Mouse (Mus musculus): ENCODE data around the gene Cd47. TPM values are rescaled to one million over a fixed set of nuclear protein-coding genes. Genes with fewer than 3 reads are reported as not detected.

Cd47 gene
- total RNA-seq, 2 experiments from 2014 or later: 145 to 360 TPM

- ATAC-seq (ENCODE audit: poor library complexity, severe bottlenecking): no peak
These were observed 104.7 kb downstream of the Cd47 start for GRCm38 (mm10) chr16:49905041-49905440.

- ATAC-seq (ENCODE audit: poor library complexity, severe bottlenecking): no peak
These were observed 105.3 kb downstream of the Cd47 start for GRCm38 (mm10) chr16:49905601-49906001.

DNA sequence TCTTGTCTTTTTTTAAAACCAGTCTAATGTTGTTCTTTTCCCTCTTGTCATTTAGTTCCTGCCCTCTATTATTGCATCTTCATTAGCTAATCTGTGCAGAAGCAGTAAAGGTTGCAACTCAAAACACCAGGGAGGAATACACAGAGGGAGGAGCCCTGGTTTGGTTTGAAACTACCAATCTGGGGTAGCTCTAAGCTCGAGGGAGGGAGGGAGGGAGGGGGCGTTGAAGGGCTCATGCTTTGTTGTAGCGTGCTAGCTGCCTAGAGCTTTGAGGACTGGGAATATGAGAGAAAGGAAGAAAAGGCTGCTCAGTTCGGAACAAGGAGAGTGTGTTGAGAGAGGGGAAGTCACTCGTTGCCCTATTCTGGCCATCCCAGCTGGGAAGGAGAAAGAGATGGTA lies 105.7 kb downstream of the Cd47 start:
- no peak for ATAC-seq (ENCODE audit: poor library complexity, severe bottlenecking)

GRCm38 (mm10) chr16:49906940-49907339 lies 106.6 kb downstream of the Cd47 start:
- no peak for ATAC-seq (ENCODE audit: poor library complexity, severe bottlenecking)

- peak; percentile 86 for ATAC-seq (ENCODE audit: poor library complexity, severe bottlenecking)
These were observed 107.0 kb downstream of the Cd47 start for GRCm38 (mm10) chr16:49907356-49907755.

DNA sequence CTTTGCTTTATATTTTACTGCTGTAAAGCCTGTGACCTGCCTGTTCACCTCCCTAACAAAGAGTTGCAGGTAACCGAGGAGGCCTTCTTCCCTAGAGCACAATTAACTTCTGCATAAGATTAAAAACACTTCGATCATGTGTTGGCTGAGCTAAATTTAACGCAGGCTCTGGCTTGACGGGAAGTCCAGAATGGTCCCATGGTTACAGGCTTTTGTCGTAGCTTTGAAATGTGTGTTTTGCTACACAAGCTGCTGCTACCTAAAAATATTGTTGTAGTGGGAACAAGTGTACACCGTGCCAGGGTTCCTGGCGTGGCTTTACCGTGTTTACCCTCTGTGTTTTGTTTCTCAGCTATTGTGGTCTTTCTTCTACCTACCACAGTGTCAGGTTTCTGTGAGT lies 109.2 kb downstream of the Cd47 start:
- ATAC-seq (ENCODE audit: poor library complexity, severe bottlenecking): no peak

DNA sequence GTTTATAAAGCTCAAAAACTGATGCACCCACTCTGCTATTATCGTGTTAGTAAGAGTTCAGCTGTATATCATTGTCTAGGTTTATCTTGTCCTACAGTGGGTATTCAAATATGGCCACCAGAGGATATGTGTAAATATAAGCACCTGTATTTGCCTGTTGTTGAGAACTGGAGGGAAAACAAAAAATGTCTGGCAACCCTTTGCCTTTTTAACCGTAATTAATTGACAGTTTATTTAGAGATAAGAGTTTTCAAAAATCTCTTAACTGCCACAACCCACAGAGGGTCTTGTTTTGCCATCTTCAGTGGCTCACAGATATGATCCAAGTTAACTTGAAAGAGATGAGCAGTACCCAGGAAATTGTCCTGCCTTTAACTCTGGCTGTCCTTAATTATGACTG lies 113.8 kb downstream of the Cd47 start:
- ATAC-seq (ENCODE audit: poor library complexity, severe bottlenecking): no peak

GRCm38 (mm10) chr16:49915532-49916476 lies 115.5 kb downstream of the Cd47 start:
- ATAC-seq (ENCODE audit: poor library complexity, severe bottlenecking): no peak

DNA sequence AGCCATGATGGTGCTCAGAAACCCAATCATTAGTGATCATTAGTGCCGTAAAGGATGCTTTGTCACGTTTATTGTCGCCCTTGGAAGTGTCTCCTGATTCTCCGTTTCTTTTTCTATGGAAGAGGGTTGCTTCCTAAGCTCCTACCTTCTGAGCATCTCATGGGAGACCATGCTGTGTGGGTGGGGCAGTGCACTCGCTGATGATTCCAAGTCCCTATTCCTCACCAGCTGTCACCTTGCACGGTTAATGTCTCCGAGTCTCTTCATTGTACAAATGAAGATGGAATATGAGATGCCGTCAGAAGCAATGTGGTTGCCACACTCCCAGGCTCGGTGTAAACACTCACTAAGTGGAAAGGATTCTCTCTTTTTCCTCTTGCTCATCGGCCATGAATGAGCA lies 119.9 kb downstream of the Cd47 start:
- no peak for ATAC-seq (ENCODE audit: poor library complexity, severe bottlenecking)

DNA sequence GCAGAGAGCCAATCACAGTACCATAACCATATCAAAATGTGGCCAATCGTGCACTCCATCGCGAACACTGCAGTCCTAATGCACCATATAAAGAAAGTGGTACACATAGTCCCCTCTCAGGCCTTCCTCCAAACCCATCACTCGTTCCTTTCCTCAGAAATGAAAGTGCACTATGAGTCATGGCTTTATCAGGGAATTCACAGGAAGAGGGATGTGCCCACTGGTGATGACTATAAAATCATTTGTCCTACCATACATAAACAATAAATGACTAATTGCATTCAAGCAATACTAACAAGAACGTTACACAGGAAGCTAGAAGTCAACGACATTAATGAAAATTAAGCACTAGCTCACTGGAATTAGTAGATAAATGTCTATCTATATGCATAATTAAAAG lies 121.3 kb downstream of the Cd47 start:
- ATAC-seq (ENCODE audit: poor library complexity, severe bottlenecking): no peak

- ATAC-seq (ENCODE audit: poor library complexity, severe bottlenecking): no peak
These were observed 121.8 kb downstream of the Cd47 start for GRCm38 (mm10) chr16:49922098-49922497.

DNA sequence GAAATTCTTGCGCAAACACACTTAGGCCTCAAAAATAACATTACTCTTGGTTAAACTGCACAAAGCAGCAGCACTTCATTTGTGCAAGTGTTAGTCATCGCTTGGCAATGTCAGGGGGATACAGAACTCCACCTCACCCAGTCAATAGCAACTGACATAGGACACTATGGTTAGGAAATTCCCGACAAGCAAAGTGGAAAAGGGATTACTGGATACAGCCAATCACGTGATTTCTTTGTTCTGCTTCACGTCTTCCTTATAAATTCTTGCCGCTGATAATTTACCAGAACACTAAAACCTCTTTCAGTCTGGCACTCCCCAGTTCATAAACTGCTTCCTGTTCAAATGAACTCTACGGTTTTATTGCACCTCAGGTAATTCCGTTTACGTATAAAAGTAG lies 123.4 kb downstream of the Cd47 start:
- no peak for ATAC-seq (ENCODE audit: poor library complexity, severe bottlenecking)

GRCm38 (mm10) chr16:49924941-49925340 lies 124.6 kb downstream of the Cd47 start:
- no peak for ATAC-seq (ENCODE audit: poor library complexity, severe bottlenecking)

DNA sequence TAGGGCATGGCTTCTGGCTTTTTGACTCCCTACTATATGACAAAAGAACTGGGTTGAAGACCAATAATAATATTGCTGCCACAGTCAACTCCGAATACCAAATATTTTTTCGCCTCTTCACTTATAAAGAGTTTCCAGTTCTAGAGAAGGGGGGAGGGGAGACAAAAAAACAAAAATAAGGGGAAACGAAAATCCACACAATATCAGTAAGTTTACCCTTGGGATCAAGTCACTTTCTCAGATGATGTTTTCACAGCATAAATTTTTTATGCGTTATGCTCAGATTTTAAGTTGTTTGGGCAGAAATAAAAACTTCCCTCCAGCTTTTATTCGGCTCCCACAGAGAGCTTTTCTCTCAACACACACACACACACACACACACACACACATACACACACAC lies 132.9 kb downstream of the Cd47 start:
- no peak for ATAC-seq (ENCODE audit: poor library complexity, severe bottlenecking)

DNA sequence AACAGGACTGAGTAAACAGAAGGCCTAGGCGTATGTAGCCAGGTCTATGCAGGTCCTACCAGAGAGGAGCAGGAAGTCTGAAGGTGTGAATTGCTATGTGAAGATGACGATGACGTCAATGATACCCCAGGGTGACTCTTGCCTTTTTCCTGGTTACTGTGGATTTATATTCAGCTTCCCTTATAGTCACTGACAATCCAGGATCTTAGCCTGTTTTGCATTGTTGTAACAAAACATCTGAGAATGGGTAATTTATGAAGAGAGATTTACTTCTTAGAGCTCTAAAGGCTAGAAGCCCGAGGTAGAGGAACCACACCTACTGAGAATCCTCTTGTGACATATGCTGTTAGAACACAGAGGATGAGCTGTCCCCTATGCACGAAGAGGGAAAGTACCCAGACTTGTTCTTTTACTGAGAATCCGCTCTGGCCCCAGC lies 135.7 kb downstream of the Cd47 start:
- ATAC-seq (ENCODE audit: poor library complexity, severe bottlenecking): peak; percentile 40; the same call in 1 of the 2 replicates

DNA sequence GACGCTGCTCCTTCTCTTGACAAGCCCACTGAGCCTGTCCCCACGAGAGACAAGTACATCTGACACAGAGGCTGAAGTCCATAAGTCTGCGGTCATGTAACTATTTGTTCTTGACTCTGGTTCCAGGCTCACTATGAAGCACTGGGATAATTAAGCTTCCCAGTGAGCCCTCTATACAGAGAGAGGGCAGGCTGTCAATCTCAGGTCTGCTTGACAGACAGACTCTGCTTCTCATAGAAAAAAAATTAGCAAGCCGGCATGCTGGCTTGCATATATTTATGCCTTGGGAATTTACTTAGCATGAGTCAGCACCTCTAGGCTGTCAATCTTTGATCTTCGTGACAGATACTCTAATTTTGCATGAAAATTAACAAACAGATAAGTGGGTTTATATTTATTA lies 136.5 kb downstream of the Cd47 start:
- no peak for ATAC-seq (ENCODE audit: poor library complexity, severe bottlenecking)

DNA sequence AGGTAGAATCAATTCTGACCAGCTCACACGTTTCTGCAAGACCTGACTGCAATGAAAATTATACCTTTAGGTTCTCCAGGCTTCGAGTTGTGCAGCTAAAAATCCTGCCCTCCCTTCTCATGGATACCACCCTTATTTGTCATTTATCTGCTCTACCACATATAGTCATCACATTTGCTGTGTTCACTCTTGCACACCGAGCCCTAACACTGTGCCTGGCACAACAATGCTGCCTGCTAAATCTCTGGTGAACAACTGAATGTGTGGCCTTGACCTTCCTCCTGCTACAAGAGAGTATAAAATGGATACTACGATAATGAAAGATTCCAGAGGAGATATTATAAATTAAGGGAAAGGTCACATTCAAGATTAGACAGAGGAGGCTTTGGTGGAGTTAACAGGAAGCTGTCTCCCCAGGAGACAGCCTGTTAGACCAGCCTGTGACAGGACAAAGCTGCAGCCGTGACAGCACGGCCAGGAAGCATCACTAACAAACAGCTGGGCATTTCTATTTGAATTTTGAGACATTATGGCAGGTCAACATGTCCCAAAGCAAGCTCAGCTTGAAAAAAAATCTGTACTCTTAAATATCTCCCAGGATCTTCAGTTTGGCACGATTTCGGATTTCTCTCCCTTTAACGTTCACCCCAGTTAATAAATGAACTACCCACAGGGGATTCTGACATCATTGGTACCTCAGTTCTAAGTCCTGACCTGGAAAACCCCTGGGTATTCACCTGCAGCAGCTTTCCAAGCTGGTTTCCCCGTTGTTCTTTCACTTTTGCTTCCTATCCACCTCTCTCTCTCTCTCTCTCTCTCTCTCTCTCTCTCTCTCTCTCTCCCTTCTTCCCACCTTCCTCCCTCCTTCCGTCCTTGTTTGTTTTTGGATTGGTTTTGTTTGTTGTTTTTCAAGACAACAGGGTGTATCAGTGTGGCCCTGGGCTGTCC lies 137.2 kb downstream of the Cd47 start:
- ATAC-seq (ENCODE audit: poor library complexity, severe bottlenecking): no peak

DNA sequence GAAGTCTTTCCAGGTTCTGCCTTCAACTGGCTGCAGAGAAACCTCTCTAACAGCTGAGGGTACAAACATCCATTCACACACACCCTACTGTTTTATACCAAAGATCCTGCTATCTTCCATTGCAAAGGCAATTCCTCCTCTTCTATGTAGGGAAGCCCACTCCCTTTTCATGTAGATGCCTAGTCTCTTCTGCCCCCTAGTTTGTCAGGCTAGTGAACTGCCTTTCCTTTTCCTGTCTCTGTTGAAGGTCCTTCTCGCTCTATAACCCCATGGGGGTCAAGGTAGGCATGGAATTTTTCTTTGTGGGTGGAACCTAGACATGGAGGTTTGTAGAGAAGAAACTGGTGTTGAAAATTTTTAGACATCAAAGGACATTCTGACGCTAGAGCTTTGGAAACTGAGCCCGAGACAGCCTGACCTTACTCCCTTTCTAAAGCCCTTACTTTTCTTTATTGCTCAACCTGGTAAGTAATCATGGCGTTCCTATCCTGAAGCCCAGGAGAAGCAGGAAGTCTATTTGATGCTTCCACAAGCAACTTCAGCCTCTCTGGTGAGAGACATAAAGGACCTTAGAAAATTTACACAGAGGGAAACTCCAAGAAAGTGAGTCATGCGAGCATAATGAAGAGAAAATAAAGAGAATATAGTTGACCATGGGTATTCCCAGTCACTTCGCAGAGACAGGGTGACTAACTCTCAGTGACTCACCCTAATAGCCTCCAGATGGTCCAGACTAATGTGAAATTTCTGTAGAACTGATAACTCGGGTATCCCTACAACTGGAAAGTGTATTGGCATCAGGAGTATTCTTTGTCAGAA lies 138.4 kb downstream of the Cd47 start:
- no peak for ATAC-seq (ENCODE audit: poor library complexity, severe bottlenecking)

DNA sequence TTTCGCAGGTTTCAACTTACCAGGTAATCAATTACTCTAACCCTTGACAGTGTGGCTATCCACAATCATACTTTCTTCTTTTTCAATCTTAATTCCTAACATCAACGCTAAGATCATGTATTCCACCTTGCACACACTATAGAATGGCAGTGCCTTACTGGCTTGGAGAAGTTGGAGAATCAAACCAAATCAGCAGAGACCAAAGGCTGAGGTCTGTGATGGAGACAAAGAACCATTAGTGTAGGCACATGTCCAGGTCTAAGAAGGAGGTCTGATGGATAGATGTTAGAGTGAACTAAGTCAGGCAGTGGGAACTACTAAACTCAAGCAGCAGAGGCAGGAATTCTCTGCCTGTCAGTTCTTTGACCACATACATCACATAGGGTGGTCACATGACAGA lies 139.0 kb downstream of the Cd47 start:
- ATAC-seq (ENCODE audit: poor library complexity, severe bottlenecking): no peak

DNA sequence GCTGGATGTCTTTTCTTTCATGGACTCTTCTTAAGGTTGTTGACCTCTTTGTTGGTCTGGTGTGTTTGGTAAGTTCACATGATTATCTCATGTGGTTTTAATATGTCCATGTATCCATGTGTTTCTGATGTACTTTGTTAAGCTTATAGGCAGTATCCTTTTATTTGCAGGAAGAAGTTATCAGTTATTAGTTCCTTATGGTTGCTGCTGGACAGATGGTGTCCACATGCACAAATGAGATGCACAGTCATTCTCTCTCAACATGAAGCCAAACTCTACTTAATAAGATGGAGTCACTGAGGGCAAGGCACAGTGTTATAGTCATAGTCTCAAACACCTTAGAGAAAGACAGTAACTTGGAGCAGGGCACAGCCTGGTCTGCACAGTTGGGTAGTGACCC lies 140.1 kb downstream of the Cd47 start:
- no peak for ATAC-seq (ENCODE audit: poor library complexity, severe bottlenecking)

DNA sequence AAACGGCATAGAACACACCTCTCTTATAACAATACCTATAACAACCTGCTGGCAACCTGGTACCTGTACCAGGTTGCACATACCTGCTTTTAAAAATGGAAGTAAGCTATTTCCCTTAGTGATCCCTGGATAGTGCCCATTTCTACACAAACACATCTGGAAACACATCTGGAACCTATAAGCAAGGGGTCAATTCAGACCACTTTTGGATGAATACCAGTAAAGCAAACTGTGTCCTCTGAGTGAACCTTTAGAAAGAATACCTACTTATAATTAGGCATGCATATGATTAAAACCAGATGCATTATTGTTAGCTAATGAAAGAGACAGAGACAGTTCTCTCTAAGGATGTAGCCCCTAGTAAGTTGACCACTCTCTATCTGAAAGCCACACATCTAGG lies 140.7 kb downstream of the Cd47 start:
- no peak for ATAC-seq (ENCODE audit: poor library complexity, severe bottlenecking)
